Mouse (Mus musculus) brain, embryonic 14.5 days (tissue): ENCODE measurements at regions not wholly inside any gene's neighbourhood (a gene's known extent, or its start where the extent isn't known, plus 50 kb on each side); places are given as distances from the start of the nearest gene placed in this dataset.

Source experiments
- DNase-seq: peaks from one replicate; pipeline ENCODE4 v3.0.0-alpha.2; 2011; ENCODE audit warnings: low read depth
- CTCF ChIP-seq: fragments of 200-500 bp; IDR thresholded peaks from 2 replicates; pipeline ENCODE4 v1.5.1; 2012; ENCODE audit warnings: inconsistent platforms, mild to moderate bottlenecking, moderate library complexity, borderline replicate concordance; ENCODE audit not compliant: insufficient read depth, insufficient read length; ENCODE audit errors: extremely low read depth
- POLR2A ChIP-seq: fragments of 200-500 bp; IDR thresholded peaks from 2 replicates; pipeline ENCODE4 v1.6.1; 2012; ENCODE audit warnings: mild to moderate bottlenecking, inconsistent platforms, borderline replicate concordance; ENCODE audit not compliant: poor library complexity, insufficient read depth, insufficient read length, severe bottlenecking; ENCODE audit errors: extremely low read depth

DNA sequence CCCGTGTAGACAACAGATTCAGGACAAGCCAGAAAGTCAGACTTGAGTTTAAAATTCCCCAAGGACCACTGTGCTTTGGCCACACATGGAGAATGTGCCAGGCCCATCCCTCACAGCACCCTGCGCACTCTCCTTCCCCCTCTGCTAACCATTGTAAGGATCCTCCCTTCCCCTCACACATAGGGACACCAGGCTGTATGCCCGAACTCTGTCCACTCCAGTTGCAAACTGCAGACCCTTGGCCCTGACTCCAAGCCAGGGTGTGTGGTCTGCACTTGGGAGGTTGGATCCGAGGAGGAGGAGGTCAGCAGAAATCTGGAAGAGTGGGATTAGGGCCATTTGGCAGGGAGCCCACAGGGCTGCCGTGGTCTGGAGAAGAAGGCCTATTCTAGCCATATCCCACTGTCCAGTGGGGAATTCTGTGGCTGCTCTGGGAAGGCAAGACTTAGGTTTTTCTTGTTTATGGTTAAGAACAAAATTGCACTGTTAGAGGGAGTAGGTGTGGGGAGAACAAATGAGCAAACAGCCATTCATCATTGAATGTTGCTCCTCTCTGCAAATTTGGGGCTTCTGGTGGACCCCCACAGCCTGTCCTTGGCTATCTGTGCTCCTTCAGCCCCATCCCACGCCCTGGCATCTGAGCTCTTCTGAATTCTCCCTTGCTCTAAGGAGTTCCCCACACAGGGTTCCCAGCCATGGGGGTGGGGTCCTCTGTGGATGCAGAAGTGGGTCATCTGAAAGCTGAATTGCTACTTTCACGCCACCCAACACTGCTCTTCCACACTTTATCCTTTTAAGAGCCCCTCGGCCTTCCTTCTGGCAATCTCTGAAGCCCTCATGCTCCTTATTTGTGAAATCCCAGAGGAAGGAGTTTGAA lies 366.9 kb downstream of the Tshz3 start:
- no peak for DNase-seq

DNA sequence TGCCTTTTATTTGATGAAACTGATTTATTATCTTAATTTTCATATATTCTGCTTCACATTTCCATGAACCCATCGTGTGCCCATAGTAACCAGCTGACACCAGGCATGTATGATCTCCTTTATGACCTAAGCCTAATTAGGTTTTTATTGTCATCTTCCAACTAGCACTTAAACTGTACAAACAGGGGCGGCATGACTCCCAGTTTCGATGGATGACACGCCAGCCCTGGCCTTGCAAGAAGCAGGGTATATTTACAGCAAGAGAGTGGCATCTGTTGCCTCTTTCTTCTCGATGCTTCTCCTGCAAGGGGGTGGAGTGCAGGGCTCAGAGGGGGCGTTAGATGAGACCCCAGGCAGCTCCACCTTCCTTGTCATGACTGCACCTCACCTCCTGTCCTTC lies 379.8 kb downstream of the Tshz3 start:
- TF ChIP-seq POLR2A (no peak), CTCF (no peak)
- DNase-seq, result peak; percentile 42

More for the DNA sequence above, 366.9 kb downstream of the Tshz3 start:
- TF ChIP-seq POLR2A (no peak), CTCF (no peak)

DNA sequence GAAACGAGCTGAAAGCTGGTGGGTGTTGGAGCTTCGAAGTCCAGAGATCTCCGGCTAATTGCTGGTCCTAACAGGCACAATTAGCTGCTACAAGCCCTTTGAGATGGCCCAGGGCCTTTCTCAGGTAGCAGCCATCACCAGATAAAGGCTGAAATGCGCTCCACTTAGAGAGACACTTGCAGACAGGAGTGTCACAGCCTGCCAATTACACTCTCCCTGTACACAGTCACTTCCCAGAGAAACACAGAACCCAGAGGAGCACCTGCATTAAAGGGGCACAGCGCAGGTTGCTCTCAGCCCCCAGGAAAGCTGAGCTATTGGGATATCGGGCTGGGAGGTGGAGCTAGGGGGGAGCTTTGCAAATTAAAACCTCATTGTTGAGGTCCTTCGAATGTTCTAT lies 380.2 kb downstream of the Tshz3 start:
- no peak for DNase-seq
- TF ChIP-seq CTCF, result no peak
- TF ChIP-seq POLR2A, result no peak

DNA sequence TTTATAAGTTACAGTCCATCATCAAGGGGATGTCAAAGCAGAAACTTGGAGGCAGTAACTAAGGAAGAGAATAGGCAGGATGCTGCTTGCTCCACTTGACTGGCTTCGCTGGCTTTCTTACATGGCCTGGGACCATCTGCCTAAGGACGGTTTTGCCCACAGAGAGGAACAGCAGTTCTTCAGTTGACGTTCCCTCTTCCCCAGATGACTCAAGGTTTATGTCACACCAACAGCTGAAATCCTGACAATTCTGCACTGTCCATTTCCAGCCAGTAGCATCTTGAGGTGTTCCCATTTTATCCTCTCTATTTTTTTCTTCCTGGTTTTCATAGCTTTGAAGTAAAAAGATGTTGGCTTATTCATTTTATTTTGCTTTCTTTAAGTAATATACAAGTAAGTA lies 391.8 kb downstream of the Tshz3 start:
- no peak for TF ChIP-seq CTCF
- TF ChIP-seq POLR2A, result no peak
- DNase-seq, result no peak

DNA sequence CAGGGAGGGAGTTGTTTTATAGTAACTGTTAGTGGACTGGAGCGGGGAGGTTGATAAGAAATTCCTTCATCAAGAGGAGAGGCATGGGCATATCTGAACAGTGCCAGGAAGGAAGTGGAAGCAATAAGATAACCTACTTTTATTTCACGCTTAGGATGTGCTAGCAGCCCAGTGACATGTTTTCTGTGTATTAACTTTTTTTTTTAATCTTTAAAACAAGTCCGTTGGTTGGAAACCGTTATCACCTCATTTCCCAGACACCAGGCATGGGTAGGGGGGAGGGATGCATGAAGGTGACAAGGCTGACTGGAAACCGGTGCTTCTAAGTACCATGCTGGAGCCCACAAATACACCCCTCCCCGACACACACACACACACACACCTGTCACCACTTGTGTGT lies 394.7 kb downstream of the Tshz3 start:
- TF ChIP-seq CTCF (no peak), POLR2A (no peak)

DNA sequence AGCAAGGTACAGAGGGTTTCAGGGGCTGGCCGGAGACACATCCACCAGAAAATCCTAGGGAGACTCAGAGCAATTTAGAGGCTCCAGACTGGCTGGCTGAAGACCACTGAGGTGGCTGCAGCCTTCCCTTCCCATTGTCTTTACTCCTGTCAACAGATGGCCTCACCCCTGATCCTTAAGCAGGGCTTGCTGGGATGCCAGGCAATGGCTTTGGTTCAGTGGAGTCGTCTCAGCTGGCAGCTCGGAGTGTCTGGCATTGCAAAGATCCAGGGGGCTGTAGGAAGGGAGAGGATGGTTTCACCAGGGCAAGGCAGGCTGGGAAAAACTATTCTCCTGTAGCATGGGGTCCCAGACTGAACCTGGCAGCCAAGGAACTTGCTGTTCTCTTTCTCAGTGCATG lies 395.8 kb downstream of the Tshz3 start:
- TF ChIP-seq POLR2A, result no peak
- TF ChIP-seq CTCF, result no peak
- DNase-seq, result no peak

More for the DNA sequence above, 394.7 kb downstream of the Tshz3 start:
- no peak for DNase-seq

DNA sequence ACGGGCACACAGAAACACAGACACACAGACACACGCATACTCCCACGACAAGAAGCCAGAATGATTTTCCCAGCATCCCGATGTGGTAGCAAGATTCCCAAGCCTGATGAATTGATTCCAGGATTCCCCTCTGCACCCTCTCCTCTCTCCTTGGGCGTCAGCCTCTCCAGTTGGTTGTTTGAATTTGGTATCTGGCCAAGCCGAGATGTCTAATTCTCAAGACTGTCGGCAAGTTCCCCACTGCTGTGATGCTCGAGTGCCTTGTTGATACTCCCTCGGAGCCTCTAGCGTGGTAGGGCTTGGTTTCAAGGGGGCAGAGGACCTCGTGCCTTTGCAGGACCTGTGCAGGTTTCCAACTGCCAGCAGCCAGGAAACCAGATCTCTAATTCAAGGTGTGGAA lies 397.9 kb downstream of the Tshz3 start:
- DNase-seq, result peak; percentile 78
- no peak for TF ChIP-seq POLR2A
- TF ChIP-seq CTCF, result no peak

DNA sequence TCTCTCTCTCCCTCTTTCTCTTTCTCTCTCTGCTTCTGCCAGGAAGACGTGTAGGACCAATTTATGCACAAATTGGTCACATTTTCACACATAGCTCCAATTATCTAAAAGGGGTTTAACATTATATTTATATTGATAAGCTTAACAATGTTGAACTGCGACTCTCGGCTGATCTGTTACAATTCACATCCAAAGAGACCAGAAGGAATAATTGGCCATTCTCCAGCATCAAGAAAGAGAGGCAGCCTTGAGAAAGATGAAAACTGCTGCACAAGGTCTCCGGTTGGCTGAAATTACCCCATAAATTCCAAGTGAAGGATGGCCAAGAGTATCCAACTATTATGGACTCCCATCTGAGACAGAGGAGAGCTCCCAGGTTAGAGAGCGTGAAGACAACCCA lies 398.4 kb downstream of the Tshz3 start:
- DNase-seq, result peak; percentile 57
- TF ChIP-seq CTCF, result no peak
- no peak for TF ChIP-seq POLR2A

DNA sequence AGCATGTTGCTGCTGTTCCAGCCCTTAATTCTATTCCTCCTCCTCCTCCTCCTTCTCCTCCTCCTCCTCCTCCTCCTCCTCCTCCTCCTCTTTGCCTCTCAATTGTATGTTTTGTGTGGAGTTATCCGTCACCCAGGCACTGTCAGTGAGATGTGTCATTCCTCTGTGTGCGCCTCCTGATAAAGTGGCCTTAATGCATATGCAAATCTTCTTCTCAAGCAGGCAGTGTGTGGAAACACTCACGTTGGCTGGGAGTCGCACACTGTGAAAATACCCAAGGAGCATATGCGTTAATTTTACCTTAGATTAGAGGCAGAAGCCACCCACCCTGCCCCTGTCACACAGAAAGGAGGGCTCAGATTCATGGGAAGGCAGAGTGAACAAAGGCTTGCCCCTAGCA lies 401.0 kb downstream of the Tshz3 start:
- DNase-seq, result peak; percentile 65
- TF ChIP-seq POLR2A, result no peak
- TF ChIP-seq CTCF, result no peak

DNA sequence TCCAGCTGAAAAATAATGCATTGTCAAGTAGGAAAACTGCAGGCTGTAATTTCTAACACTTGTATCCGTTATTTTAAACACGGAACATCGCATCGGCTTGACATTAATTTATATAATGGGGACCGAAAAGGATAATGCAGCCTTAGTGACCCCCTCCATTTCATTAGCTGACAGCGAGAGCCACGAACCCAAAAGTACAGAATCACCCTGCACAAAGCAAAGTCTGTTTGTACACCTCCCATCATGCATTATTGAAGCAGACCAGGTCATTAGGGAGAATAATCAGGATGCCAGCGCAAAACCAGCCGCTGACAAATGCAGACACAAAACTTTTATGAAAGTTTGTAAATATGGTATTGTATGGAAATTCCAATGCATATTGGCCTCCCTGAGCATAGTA lies 406.8 kb downstream of the Tshz3 start:
- TF ChIP-seq POLR2A (no peak), CTCF (no peak)
- no peak for DNase-seq

DNA sequence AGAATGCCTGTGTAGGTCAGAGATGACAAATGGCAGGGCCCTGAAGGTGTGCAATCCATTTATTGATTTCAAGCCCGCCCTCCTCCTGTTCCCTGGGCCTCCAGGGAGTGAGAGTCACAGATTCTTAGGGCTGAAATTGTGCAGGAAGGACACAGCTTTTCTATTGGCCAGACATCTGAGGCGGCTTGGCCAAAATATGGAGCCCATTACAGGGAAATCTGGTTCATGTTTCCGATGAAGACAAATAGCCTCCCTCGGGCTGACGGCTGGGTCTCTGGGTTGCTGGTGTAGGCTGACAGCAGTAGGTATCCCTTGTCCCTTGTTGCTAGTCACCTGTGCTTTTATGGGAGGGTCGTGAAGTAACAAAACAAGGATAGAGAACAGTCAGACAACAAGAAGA lies 413.2 kb downstream of the Tshz3 start:
- DNase-seq, result no peak
- no peak for TF ChIP-seq CTCF
- no peak for TF ChIP-seq POLR2A

DNA sequence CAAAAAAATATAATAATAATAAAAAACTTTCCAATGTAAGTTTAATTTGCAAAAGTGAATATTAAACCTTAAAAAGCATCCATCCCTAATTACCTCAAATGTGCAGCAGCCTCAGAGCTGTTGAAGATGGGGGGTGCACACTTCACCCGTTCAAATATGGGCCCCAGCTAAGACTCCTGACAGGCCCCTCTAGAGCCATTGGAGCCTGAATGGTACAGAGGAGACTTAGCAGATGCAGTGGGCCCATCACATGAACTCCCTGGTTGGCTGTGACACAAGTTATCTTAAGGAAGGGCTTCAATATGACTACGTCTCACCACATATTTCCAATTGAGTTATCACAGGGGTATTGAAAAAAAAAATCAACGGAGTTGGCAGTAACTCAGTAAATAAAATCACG lies 422.9 kb downstream of the Tshz3 start:
- TF ChIP-seq POLR2A (no peak), CTCF (no peak)
- no peak for DNase-seq
